Mouse (Mus musculus): ENCODE results near the gene Tctn1. TPM values are rescaled to one million over a fixed set of nuclear protein-coding genes. Genes with fewer than 3 reads are reported as not detected.

Gene Tctn1
- 41.4 and 45.0 TPM in 2 replicates for polyA plus RNA-seq (2012; rRNA removed)

DNA sequence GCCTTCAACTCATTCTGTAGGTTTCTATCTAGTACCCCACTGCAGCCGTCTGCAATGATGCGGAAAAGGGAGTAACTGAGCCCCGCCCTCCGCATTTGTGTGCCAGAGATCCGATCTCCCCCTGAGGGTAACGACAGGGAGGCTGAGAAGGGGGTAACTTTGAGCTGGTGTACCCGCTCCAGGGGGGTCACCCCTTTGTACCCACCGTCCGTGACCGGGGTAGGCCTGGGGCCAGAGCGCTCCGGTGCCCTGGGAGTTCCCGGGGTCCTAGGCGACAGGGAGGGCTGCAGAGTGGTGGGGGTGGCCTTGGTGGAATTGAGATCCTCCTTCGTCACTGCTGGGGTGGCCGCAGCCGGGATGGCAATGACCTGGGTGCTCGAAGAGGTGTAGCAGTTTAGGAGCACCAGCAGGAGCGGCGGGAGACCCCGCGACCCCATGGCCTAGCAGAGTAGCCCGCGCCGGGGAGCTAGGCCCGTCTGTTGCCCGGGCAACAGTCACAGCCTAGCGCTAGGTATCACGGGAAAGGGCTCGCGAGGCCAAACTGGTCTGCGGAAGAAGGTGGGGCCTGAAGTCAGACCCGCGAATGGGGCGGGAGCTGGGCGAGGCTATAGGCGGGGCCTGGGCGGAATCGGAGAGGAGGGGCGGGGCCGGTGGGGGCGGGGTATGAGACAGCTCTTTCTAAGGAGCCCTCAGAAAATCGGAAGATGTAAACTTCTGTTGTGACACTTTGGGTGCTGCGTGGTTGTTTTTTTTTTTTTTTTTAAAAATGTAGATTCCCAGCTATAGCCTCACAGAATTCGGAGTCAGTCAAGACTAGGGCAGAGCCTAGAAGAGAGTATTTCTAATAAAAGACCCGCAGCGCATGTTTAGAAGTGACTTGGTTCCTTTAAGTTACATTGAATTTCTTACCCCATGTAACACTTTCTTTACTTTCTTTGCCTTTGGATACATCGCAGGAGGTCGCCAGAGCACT is at the start of gene Tctn1:
Gene Tctn1 (minus strand): TSS at position 528 of the 973 bp plus-strand sequence.
- Histone ChIP-seq H3K4me1 (replicated peaks; ENCODE audit: control insufficient read depth, insufficient read depth, low read length) (peaks cover 10% of the 10 kb centered on the region), H3K4me3 (ENCODE audit: control insufficient read depth, insufficient read depth, low read length) (peak within 1 kb of the TSS; percentile 80), H3K27me3 (ENCODE audit: control insufficient read depth, insufficient read depth, low read length) (no peaks in the 10 kb centered on the region), H3K27ac (ENCODE audit: control insufficient read depth, insufficient read depth, low read length) (no peak within 1 kb of the TSS), H3K36me3 (ENCODE audit: control insufficient read depth, insufficient read depth, low read length) (no peaks in the 10 kb centered on the region)
- TF ChIP-seq CTCF (IDR thresholded peaks at IDR 0.05; ENCODE audit: borderline replicate concordance, control insufficient read depth, extremely low read depth, insufficient read depth, low read length, poor library complexity) = peak; percentile 54; the same call in 1 of the 2 replicates
- TF ChIP-seq POLR2A (IDR thresholded peaks at IDR 0.05; ENCODE audit: control insufficient read depth, extremely low read depth, insufficient read depth, low read length, poor library complexity) = no peak
- WGBS = 2% methylated on average over 49 of the region's 49 CpGs
- DNase-seq = peak; percentile 88

DNA sequence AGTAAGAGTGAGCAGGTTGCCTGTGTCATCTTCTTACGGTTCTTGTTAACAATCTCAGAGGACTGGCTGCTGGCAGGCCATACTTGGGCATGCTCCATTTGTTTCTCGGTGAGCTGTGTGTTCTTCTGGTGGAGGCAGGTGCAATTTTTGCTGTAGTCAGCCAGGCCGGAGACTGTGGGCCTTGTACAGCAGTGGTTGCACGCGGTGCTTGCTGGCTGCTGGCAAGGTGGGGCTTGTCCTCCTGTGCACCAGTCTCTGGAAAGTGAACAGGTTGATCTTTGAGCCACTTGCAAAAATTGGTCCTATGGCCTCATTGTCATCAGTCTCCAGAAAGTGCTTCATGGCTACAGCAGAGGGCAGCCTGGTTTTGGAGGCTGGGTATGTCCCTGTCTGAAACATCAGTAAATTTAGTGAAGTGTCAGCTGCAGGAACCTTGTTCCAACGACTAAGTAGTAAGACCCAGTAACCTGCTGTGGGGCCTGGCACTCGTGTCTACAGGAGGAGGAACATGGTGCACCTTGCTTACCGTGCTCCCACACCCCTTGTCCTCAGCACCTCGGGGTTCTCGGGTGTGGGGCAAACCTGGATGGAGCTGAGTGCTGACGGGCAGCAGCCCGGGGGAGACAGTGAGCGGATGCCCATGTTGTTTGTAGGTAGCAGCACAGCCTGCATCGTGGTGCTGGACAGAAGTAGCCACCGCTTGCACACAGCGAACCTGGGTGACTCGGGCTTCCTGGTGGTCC is 48.9 kb upstream of the Tctn1 start:
- Histone ChIP-seq H3K27me3 (ENCODE audit: control insufficient read depth, insufficient read depth, low read length) (no peaks in the 10 kb centered on the region), H3K27ac (ENCODE audit: control insufficient read depth, insufficient read depth, low read length) (peak overlapping the region; percentile 93), H3K4me3 (ENCODE audit: control insufficient read depth, insufficient read depth, low read length) (no peak overlapping the region), H3K36me3 (ENCODE audit: control insufficient read depth, insufficient read depth, low read length) (peaks cover 12% of the 10 kb centered on the region), H3K4me1 (replicated peaks; ENCODE audit: control insufficient read depth, insufficient read depth, low read length) (peaks cover 68% of the 10 kb centered on the region)
- WGBS = 66% methylated on average over 17 of the region's 17 CpGs
- TF ChIP-seq CTCF (IDR thresholded peaks at IDR 0.05; ENCODE audit: borderline replicate concordance, control insufficient read depth, extremely low read depth, insufficient read depth, low read length, poor library complexity) (no peak), POLR2A (IDR thresholded peaks at IDR 0.05; ENCODE audit: control insufficient read depth, extremely low read depth, insufficient read depth, low read length, poor library complexity) (no peak)
- peak; percentile 43 for DNase-seq

DNA sequence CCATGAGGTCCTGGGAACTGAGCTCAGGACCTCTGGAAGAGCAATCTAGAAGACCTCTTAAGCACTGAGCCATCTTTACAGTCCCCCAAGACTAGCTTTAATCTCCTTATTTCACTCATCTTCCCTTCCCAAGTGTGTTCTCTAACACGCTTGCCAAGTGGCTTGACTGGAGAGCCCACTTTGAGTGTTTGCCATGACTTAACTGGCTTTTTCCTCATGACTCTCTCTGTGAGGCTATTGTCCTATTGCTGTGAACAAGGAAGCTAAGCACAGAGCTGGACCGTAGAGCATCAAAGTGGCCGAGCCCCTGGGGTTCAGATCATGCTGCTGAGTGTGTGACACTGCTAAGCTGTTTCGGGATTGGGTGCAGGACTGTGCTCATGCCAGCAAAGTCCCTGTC is 48.1 kb upstream of the Tctn1 start:
- no peaks in the 10 kb centered on the region for H3K27me3 ChIP-seq (ENCODE audit: control insufficient read depth, insufficient read depth, low read length)
- 93% methylated on average over 4 of the region's 4 CpGs for WGBS
- H3K4me1 ChIP-seq (replicated peaks; ENCODE audit: control insufficient read depth, insufficient read depth, low read length) = peaks cover 63% of the 10 kb centered on the region
- no peak for DNase-seq
- no peak overlapping the region for H3K4me3 ChIP-seq (ENCODE audit: control insufficient read depth, insufficient read depth, low read length)
- peaks cover 14% of the 10 kb centered on the region for H3K36me3 ChIP-seq (ENCODE audit: control insufficient read depth, insufficient read depth, low read length)
- peak overlapping the region; percentile 93 for H3K27ac ChIP-seq (ENCODE audit: control insufficient read depth, insufficient read depth, low read length)
- TF ChIP-seq CTCF (IDR thresholded peaks at IDR 0.05; ENCODE audit: borderline replicate concordance, control insufficient read depth, extremely low read depth, insufficient read depth, low read length, poor library complexity) (no peak), POLR2A (IDR thresholded peaks at IDR 0.05; ENCODE audit: control insufficient read depth, extremely low read depth, insufficient read depth, low read length, poor library complexity) (no peak)

DNA sequence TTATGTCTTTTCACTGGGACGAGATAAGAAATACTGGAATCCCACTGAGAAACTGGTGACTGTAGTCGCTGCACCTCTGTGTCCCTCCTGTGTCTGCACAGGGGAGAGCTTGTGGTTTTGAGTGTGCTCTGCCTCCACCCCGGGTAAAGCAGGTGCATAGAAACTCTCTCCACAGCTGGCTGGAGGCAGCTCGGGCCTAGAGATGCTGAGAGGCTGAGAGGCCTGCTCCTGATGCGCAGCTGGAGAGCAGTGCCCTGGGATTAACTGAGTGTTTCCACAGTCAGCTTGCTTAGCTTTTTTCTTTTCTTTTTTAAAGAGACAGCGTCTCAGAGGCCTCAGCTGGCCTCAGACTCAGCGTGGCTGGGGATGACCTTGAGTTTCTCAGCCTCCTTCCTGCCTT is 47.4 kb upstream of the Tctn1 start:
- H3K36me3 ChIP-seq (ENCODE audit: control insufficient read depth, insufficient read depth, low read length) = peaks cover 14% of the 10 kb centered on the region
- peak overlapping the region; percentile 100 for H3K27ac ChIP-seq (ENCODE audit: control insufficient read depth, insufficient read depth, low read length)
- no peaks in the 10 kb centered on the region for H3K27me3 ChIP-seq (ENCODE audit: control insufficient read depth, insufficient read depth, low read length)
- H3K4me3 ChIP-seq (ENCODE audit: control insufficient read depth, insufficient read depth, low read length) = no peak overlapping the region
- H3K4me1 ChIP-seq (replicated peaks; ENCODE audit: control insufficient read depth, insufficient read depth, low read length) = peaks cover 59% of the 10 kb centered on the region
- DNase-seq = peak; percentile 73
- no peak for TF ChIP-seq POLR2A (IDR thresholded peaks at IDR 0.05; ENCODE audit: control insufficient read depth, extremely low read depth, insufficient read depth, low read length, poor library complexity)
- TF ChIP-seq CTCF (IDR thresholded peaks at IDR 0.05; ENCODE audit: borderline replicate concordance, control insufficient read depth, extremely low read depth, insufficient read depth, low read length, poor library complexity) = 0 out of 2 replicates have a peak, but pooled peaks have one; percentile 15
- WGBS = 8% methylated on average over 7 of the region's 7 CpGs

DNA sequence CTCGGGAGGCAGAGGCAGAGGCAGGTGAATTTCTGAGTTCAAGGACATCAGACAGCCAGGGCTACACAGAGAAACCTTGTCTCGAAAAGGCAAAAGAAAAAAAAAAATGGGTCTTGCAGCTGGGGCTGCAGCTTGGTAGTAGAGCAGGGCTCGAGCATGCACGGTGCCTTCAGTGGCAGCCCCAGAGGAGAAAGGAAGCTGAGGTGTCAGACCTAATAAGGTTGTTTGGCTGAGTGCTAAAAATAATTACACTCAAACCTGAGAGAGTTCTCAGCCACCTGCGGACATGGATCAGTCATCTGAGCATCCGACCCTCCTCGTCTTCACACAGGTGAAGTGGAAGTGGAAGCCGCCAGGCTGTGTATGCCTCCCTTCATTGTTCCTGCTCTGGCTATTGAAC is 46.4 kb upstream of the Tctn1 start:
- Histone ChIP-seq H3K36me3 (ENCODE audit: control insufficient read depth, insufficient read depth, low read length) (peaks cover 14% of the 10 kb centered on the region), H3K27ac (ENCODE audit: control insufficient read depth, insufficient read depth, low read length) (peak overlapping the region; percentile 100)
- TF ChIP-seq POLR2A (IDR thresholded peaks at IDR 0.05; ENCODE audit: control insufficient read depth, extremely low read depth, insufficient read depth, low read length, poor library complexity) = no peak
- no peak for TF ChIP-seq CTCF (IDR thresholded peaks at IDR 0.05; ENCODE audit: borderline replicate concordance, control insufficient read depth, extremely low read depth, insufficient read depth, low read length, poor library complexity)

DNA sequence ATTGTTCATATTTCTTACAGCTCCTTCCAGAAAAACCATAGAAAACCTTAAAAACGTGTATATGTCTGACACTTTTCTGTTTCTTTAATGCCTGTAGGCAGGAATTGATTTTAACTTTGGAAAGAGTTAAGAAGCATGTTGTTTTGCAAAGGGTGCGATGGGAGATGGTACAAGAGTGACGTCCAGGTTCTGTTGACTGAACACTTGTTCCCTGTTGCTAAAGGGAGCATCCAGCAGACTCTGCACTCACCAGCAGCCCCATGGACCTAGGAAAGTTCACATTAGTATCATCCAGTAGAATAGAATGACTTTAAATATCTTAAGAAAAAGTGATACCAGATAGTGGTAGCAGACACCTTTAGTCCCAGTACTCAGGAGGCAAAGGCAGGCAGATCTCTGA is 42.3 kb upstream of the Tctn1 start:
- 97% methylated on average over 3 of the region's 3 CpGs for WGBS
- Histone ChIP-seq H3K36me3 (ENCODE audit: control insufficient read depth, insufficient read depth, low read length) (peaks cover 10% of the 10 kb centered on the region), H3K27me3 (ENCODE audit: control insufficient read depth, insufficient read depth, low read length) (no peaks in the 10 kb centered on the region), H3K4me3 (ENCODE audit: control insufficient read depth, insufficient read depth, low read length) (no peak overlapping the region), H3K4me1 (replicated peaks; ENCODE audit: control insufficient read depth, insufficient read depth, low read length) (peaks cover 39% of the 10 kb centered on the region), H3K27ac (ENCODE audit: control insufficient read depth, insufficient read depth, low read length) (no peak overlapping the region)
- no peak for DNase-seq
- TF ChIP-seq POLR2A (IDR thresholded peaks at IDR 0.05; ENCODE audit: control insufficient read depth, extremely low read depth, insufficient read depth, low read length, poor library complexity) = no peak
- TF ChIP-seq CTCF (IDR thresholded peaks at IDR 0.05; ENCODE audit: borderline replicate concordance, control insufficient read depth, extremely low read depth, insufficient read depth, low read length, poor library complexity) = no peak

More for the DNA sequence above, 46.4 kb upstream of the Tctn1 start:
- DNase-seq = peak; percentile 67
- Histone ChIP-seq H3K27me3 (ENCODE audit: control insufficient read depth, insufficient read depth, low read length) (no peaks in the 10 kb centered on the region), H3K4me3 (ENCODE audit: control insufficient read depth, insufficient read depth, low read length) (no peak overlapping the region), H3K4me1 (replicated peaks; ENCODE audit: control insufficient read depth, insufficient read depth, low read length) (peaks cover 53% of the 10 kb centered on the region)
- WGBS = 5% methylated on average over 8 of the region's 8 CpGs

Data from thymus, adult 2 months (tissue).